In the genomic region with DNA sequence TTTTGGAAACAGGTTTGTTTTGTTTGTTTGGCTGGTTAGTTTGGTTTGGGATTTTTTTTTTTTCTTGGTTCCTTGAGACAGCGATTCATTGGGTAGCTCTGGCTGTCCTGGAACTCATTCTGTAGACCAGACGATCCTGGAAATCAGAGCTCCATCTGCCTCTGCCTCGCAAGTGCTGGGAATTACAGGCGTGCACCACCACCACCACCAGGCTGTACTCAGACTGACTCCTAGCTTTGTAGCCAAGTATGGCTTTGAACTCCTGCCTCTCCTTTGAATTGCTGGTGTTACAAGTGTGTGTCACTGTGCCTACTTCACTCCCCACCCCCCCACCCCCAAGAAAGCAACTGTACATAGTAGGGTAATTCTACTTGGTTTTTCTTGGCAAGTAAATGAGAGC, we compare ENCODE assay signal across 15 mouse cellular contexts. TPM values are rescaled to one million over a fixed set of nuclear protein-coding genes. Genes with fewer than 3 reads are reported as not detected.
A peak's percentile ranks its signal among the peaks of the same experiment; 100 is the strongest.
DNase-seq lines count a peak whose midpoint lies in the region; ATAC-seq and TF ChIP-seq lines count a peak whose summit lies in the region.
"Had no signal": no experiment of that assay in that cellular context is flagged by ENCODE, and none has a peak within 500 bp of the region (broad histone marks: within the 10 kb centered on the region; RNA-seq: fewer than 3 reads in every experiment).

No protein-coding gene starts in this region.

- 42% methylated on average over 4 of the region's 4 CpGs for WGBS in heart, embryonic 13.5 days
- 64% methylated on average over 4 of the region's 4 CpGs for WGBS in forebrain, embryonic 15.5 days
- 61% methylated on average over 4 of the region's 4 CpGs for WGBS in hindbrain, postnatal 0 days
- 85% methylated on average over 4 of the region's 4 CpGs for WGBS in neural tube, embryonic 15.5 days

- no peak for ATAC-seq in heart, embryonic 13.5 days (ENCODE audit: extremely low read depth, insufficient number of reproducible peaks, low FRiP score, low TSS enrichment)
- no peak for ATAC-seq in forebrain, embryonic 15.5 days (replicated peaks)
- ATAC-seq in hindbrain, postnatal 0 days = no peak
- ATAC-seq in neural tube, embryonic 15.5 days (ENCODE audit: low FRiP score) = peak; percentile 18; the same call in 1 of the 2 replicates
- ATAC-seq: intestine, postnatal 0 days had no signal

- no peak for DNase-seq in heart, adult 8-10 months (ENCODE audit: low spot score)
- DNase-seq in hindbrain, postnatal 0 days (ENCODE audit: low spot score) = no peak
- no peak for DNase-seq in cerebellum, adult 11-12 months
- DNase-seq in adrenal gland, postnatal 25 days = no peak
- DNase-seq: adrenal gland, adult 8-10 months; B cell, adult 2 months; gastrocnemius, postnatal 36 days; lung, adult 2 months had no signal

- H3K27ac ChIP-seq in heart, embryonic 13.5 days (replicated peaks) = peak overlapping the region; percentile 21; the same call in 1 of the 2 replicates
- peak overlapping the region; percentile 88 for H3K27ac ChIP-seq in forebrain, embryonic 15.5 days (replicated peaks)
- peak overlapping the region; percentile 68; the same call in 1 of the 2 replicates for H3K27ac ChIP-seq in hindbrain, postnatal 0 days
- H3K27ac ChIP-seq in neural tube, embryonic 15.5 days (replicated peaks) = peak overlapping the region; percentile 69; the same call in 1 of the 2 replicates
- H3K27ac ChIP-seq: embryonic facial prominence, embryonic 12.5 days; limb, embryonic 15.5 days had no signal

- no peaks in the 10 kb centered on the region for H3K27me3 ChIP-seq in heart, embryonic 13.5 days (replicated peaks)
- H3K27me3 ChIP-seq in forebrain, embryonic 15.5 days = no peaks in the 10 kb centered on the region
- no peaks in the 10 kb centered on the region for H3K27me3 ChIP-seq in hindbrain, postnatal 0 days (ENCODE audit: insufficient read depth, low read length)
- no peaks in the 10 kb centered on the region for H3K27me3 ChIP-seq in neural tube, embryonic 15.5 days (replicated peaks)
- H3K27me3 ChIP-seq: embryonic facial prominence, embryonic 12.5 days; limb, embryonic 15.5 days had no signal

- H3K36me3 ChIP-seq in heart, embryonic 13.5 days = no peaks in the 10 kb centered on the region
- no peaks in the 10 kb centered on the region for H3K36me3 ChIP-seq in forebrain, embryonic 15.5 days
- no peaks in the 10 kb centered on the region for H3K36me3 ChIP-seq in hindbrain, postnatal 0 days (ENCODE audit: insufficient read depth, low read length)
- H3K36me3 ChIP-seq in neural tube, embryonic 15.5 days = no peaks in the 10 kb centered on the region
- H3K36me3 ChIP-seq: embryonic facial prominence, embryonic 12.5 days; limb, embryonic 15.5 days had no signal

- 0 out of 2 replicates have a peak, but pooled peaks have one; percentile 5 for TF ChIP-seq CTCF in hindbrain, postnatal 0 days (IDR thresholded peaks at IDR 0.05; ENCODE audit: low read depth)

- no peaks in the 10 kb centered on the region for H3K9me3 ChIP-seq in heart, embryonic 13.5 days
- no peaks in the 10 kb centered on the region for H3K9me3 ChIP-seq in forebrain, embryonic 15.5 days
- H3K9me3 ChIP-seq in hindbrain, postnatal 0 days (ENCODE audit: low read length) = no peaks in the 10 kb centered on the region
- no peaks in the 10 kb centered on the region for H3K9me3 ChIP-seq in neural tube, embryonic 15.5 days (replicated peaks)
- H3K9me3 ChIP-seq: embryonic facial prominence, embryonic 12.5 days; limb, embryonic 15.5 days had no signal

- H3K4me1 ChIP-seq in heart, embryonic 13.5 days = peaks cover 21% of the 10 kb centered on the region
- H3K4me1 ChIP-seq in forebrain, embryonic 15.5 days = peaks cover 37% of the 10 kb centered on the region
- H3K4me1 ChIP-seq in hindbrain, postnatal 0 days (ENCODE audit: insufficient read depth, low read length) = 0 out of 2 replicates have a peak, but pooled peaks cover 5% of the 10 kb centered on the region
- H3K4me1 ChIP-seq in neural tube, embryonic 15.5 days = peaks cover 33% of the 10 kb centered on the region

- no peak overlapping the region for H3K4me3 ChIP-seq in heart, embryonic 13.5 days
- H3K4me3 ChIP-seq in forebrain, embryonic 15.5 days = no peak overlapping the region
- H3K4me3 ChIP-seq in hindbrain, postnatal 0 days (ENCODE audit: low read length) = no peak overlapping the region
- no peak overlapping the region for H3K4me3 ChIP-seq in neural tube, embryonic 15.5 days (replicated peaks)
- H3K4me3 ChIP-seq: embryonic facial prominence, embryonic 12.5 days; limb, embryonic 15.5 days had no signal

- H3K4me2 ChIP-seq in heart, embryonic 13.5 days = no peak overlapping the region
- H3K4me2 ChIP-seq in forebrain, embryonic 15.5 days (replicated peaks) = 0 out of 2 replicates have a peak overlapping the region, but pooled peaks have one; percentile 18
- H3K4me2 ChIP-seq in hindbrain, postnatal 0 days (ENCODE audit: low read depth, low read length) = no peak overlapping the region
- 0 out of 2 replicates have a peak overlapping the region, but pooled peaks have one; percentile 28 for H3K4me2 ChIP-seq in neural tube, embryonic 15.5 days
- H3K4me2 ChIP-seq: embryonic facial prominence, embryonic 12.5 days; limb, embryonic 15.5 days had no signal

- H3K9ac ChIP-seq in heart, embryonic 13.5 days = no peak overlapping the region
- H3K9ac ChIP-seq in forebrain, embryonic 15.5 days (replicated peaks) = no peak overlapping the region
- H3K9ac ChIP-seq in hindbrain, postnatal 0 days (replicated peaks; ENCODE audit: low read length) = no peak overlapping the region
- no peak overlapping the region for H3K9ac ChIP-seq in neural tube, embryonic 15.5 days (replicated peaks)
- H3K9ac ChIP-seq: embryonic facial prominence, embryonic 12.5 days; limb, embryonic 15.5 days had no signal

RNA-seq across cellular contexts. Expression of a gene that starts 58.0 kb away (rescaled TPM):
- 1.4 and 2.8 TPM in 2 replicates for polyA plus RNA-seq in heart, embryonic 13.5 days (2015; fragmentation: Nextera tagmentation; extraction: Ambion mirVana)
- total RNA-seq in heart, adult 8-10 months (2022) = under 1 TPM; 0.06 to 0.56 (median 0.16) TPM
- 15.4 and 15.7 TPM in 2 replicates for polyA plus RNA-seq in forebrain, embryonic 15.5 days (2015; fragmentation: Nextera tagmentation; extraction: Ambion mirVana)
- 15.9 and 16.6 TPM in 2 replicates for total RNA-seq in hindbrain, postnatal 0 days (2014; rRNA removed)
- 8.5 and 8.7 TPM in 2 replicates for polyA plus RNA-seq in hindbrain, postnatal 0 days (2015; fragmentation: Nextera tagmentation; extraction: Ambion mirVana)
- 5.0 and 5.2 TPM in 2 replicates for polyA plus RNA-seq in neural tube, embryonic 15.5 days (2015; fragmentation: Nextera tagmentation; extraction: Ambion mirVana)
- total RNA-seq in adrenal gland, postnatal 25 days (2021) = 1.1 and 1.2 TPM in 2 replicates
- total RNA-seq: gastrocnemius, postnatal 36 days; megakaryocyte, adult 5-6 weeks had no signal

Comparison
In these comparisons a context has a peak if more than half of its experiments do, and no peak if none do; other contexts are left out.
1. H3K27ac ChIP-seq: peak in every context shown above with its lines; median percentile 88 in forebrain, embryonic 15.5 days; 69 in neural tube, embryonic 15.5 days; 68 in hindbrain, postnatal 0 days; 21 in heart, embryonic 13.5 days.
2. H3K4me2 ChIP-seq: peak in forebrain, embryonic 15.5 days (single experiment) and neural tube, embryonic 15.5 days (single experiment); none in heart, embryonic 13.5 days (single experiment) and hindbrain, postnatal 0 days (single experiment).